Mouse (Mus musculus): ENCODE results near the gene Cstad. TPM values are rescaled to one million over a fixed set of nuclear protein-coding genes. Genes with fewer than 3 reads are reported as not detected.

Cstad gene
- total and polyA plus RNA-seq, 2 experiments from 2014 or later = 0.54 to 1.3 TPM

DNA sequence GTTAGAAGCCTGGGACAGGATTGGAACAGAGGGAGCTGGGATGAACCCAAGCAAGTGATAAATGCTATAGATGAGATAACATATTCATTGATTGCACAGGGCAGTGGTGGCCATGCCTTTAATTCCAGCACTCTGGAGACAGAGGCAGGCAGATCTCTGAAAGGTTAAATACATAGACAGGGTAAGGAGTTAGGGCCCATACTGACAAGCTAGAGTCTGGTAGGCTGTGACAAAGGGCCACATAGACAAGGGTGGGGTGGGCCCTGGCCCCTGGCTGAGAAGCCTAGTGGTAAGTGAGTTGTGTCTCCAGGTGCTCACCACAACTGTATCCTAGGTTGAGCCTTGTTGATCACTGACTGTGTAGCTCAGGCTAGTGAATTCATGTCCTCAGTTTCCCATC is 7.6 kb downstream of the Cstad start:
- Histone ChIP-seq H3K4me2 (ENCODE audit: low read depth, low read length) (no peak overlapping the region), H3K4me3 (ENCODE audit: low read length) (no peak overlapping the region), H3K4me1 (ENCODE audit: insufficient read depth, low read length) (peaks cover 27% of the 10 kb centered on the region), H3K9ac (replicated peaks; ENCODE audit: low read length) (no peak overlapping the region), H3K9me3 (ENCODE audit: low read length) (no peaks in the 10 kb centered on the region), H3K36me3 (ENCODE audit: insufficient read depth, low read length) (no peaks in the 10 kb centered on the region), H3K27ac (no peak overlapping the region), H3K27me3 (ENCODE audit: insufficient read depth, low read length) (no peaks in the 10 kb centered on the region)
- no peak for TF ChIP-seq CTCF (IDR thresholded peaks at IDR 0.05; ENCODE audit: low read depth)
- no peak for DNase-seq (ENCODE audit: low spot score)
- no peak for ATAC-seq

GRCm38 (mm10) chr2:30603731-30604130 is 8.9 kb downstream of the Cstad start:
- Histone ChIP-seq H3K27ac (no peak overlapping the region), H3K4me1 (ENCODE audit: insufficient read depth, low read length) (peaks cover 29% of the 10 kb centered on the region)
- DNase-seq (ENCODE audit: low spot score) = no peak

GRCm38 (mm10) chr2:30604880-30605761 is 10.3 kb downstream of the Cstad start:
- Histone ChIP-seq H3K4me3 (ENCODE audit: low read length) (no peak overlapping the region), H3K4me1 (ENCODE audit: insufficient read depth, low read length) (peaks cover 29% of the 10 kb centered on the region)

More at GRCm38 (mm10) chr2:30603731-30604130, 8.9 kb downstream of the Cstad start:
- no peak overlapping the region for H3K9ac ChIP-seq (replicated peaks; ENCODE audit: low read length)
- no peaks in the 10 kb centered on the region for H3K9me3 ChIP-seq (ENCODE audit: low read length)
- no peak overlapping the region for H3K4me3 ChIP-seq (ENCODE audit: low read length)
- no peaks in the 10 kb centered on the region for H3K27me3 ChIP-seq (ENCODE audit: insufficient read depth, low read length)
- H3K36me3 ChIP-seq (ENCODE audit: insufficient read depth, low read length) = no peaks in the 10 kb centered on the region
- no peak overlapping the region for H3K4me2 ChIP-seq (ENCODE audit: low read depth, low read length)
- ATAC-seq = no peak
- no peak for TF ChIP-seq CTCF (IDR thresholded peaks at IDR 0.05; ENCODE audit: low read depth)
- WGBS = 67% methylated on average over 5 of the region's 5 CpGs

GRCm38 (mm10) chr2:30605762-30606051 is 10.9 kb downstream of the Cstad start:
- Histone ChIP-seq H3K4me1 (ENCODE audit: insufficient read depth, low read length) (peaks cover 27% of the 10 kb centered on the region), H3K4me2 (ENCODE audit: low read depth, low read length) (no peak overlapping the region), H3K27ac (0 out of 2 replicates have a peak overlapping the region, but pooled peaks have one; percentile 41), H3K27me3 (ENCODE audit: insufficient read depth, low read length) (no peaks in the 10 kb centered on the region), H3K9me3 (ENCODE audit: low read length) (no peaks in the 10 kb centered on the region), H3K9ac (replicated peaks; ENCODE audit: low read length) (no peak overlapping the region), H3K36me3 (ENCODE audit: insufficient read depth, low read length) (no peaks in the 10 kb centered on the region), H3K4me3 (ENCODE audit: low read length) (no peak overlapping the region)
- no peak for TF ChIP-seq CTCF (IDR thresholded peaks at IDR 0.05; ENCODE audit: low read depth)
- DNase-seq (ENCODE audit: low spot score) (no peak), ATAC-seq (no peak)
- 23% methylated on average over 4 of the region's 6 CpGs for WGBS

More at GRCm38 (mm10) chr2:30604880-30605761, 10.3 kb downstream of the Cstad start:
- no peaks in the 10 kb centered on the region for H3K36me3 ChIP-seq (ENCODE audit: insufficient read depth, low read length)
- 5% methylated on average over 32 of the region's 32 CpGs for WGBS
- no peak for TF ChIP-seq CTCF (IDR thresholded peaks at IDR 0.05; ENCODE audit: low read depth)
- peak overlapping the region; percentile 20; the same call in 1 of the 2 replicates for H3K4me2 ChIP-seq (ENCODE audit: low read depth, low read length)
- H3K27me3 ChIP-seq (ENCODE audit: insufficient read depth, low read length) = no peaks in the 10 kb centered on the region
- no peaks in the 10 kb centered on the region for H3K9me3 ChIP-seq (ENCODE audit: low read length)
- peak; percentile 46 for DNase-seq (ENCODE audit: low spot score)
- H3K9ac ChIP-seq (replicated peaks; ENCODE audit: low read length) = peak overlapping the region; percentile 28; the same call in 1 of the 2 replicates
- no peak for ATAC-seq
- 0 out of 2 replicates have a peak overlapping the region, but pooled peaks have one; percentile 41 for H3K27ac ChIP-seq

GRCm38 (mm10) chr2:30606621-30607052 is 11.8 kb downstream of the Cstad start:
- H3K4me1 ChIP-seq (ENCODE audit: insufficient read depth, low read length) = peaks cover 25% of the 10 kb centered on the region

DNA sequence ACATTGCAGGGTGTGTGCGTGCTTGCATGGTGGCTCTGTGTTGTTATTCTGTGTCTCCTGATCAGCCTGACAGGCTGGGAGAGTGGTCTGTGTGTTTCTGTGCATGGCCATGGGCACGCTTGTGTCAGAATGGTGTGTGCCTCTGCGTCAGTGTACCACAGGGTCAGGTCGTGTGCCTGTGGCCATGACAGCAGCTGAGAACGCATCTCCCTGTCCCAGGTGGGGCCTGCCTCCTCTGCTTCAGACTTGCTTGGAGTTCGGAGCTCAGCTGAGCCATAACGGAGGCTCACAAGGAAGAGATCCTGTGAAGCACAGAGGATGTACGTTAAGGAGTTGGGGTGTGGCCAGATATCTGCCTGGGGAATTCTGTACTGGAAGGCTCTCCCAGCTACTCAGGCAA is 13.1 kb downstream of the Cstad start:
- no peak overlapping the region for H3K4me2 ChIP-seq (ENCODE audit: low read depth, low read length)
- ATAC-seq (no peak), DNase-seq (ENCODE audit: low spot score) (no peak)
- H3K9ac ChIP-seq (replicated peaks; ENCODE audit: low read length) = no peak overlapping the region
- peaks cover 25% of the 10 kb centered on the region for H3K4me1 ChIP-seq (ENCODE audit: insufficient read depth, low read length)
- H3K4me3 ChIP-seq (ENCODE audit: low read length) = no peak overlapping the region
- no peak overlapping the region for H3K27ac ChIP-seq
- WGBS = 60% methylated on average over 8 of the region's 8 CpGs
- TF ChIP-seq CTCF (IDR thresholded peaks at IDR 0.05; ENCODE audit: low read depth) = no peak
- H3K36me3 ChIP-seq (ENCODE audit: insufficient read depth, low read length) = no peaks in the 10 kb centered on the region
- no peaks in the 10 kb centered on the region for H3K27me3 ChIP-seq (ENCODE audit: insufficient read depth, low read length)
- H3K9me3 ChIP-seq (ENCODE audit: low read length) = no peaks in the 10 kb centered on the region

More at GRCm38 (mm10) chr2:30606621-30607052, 11.8 kb downstream of the Cstad start:
- H3K9ac ChIP-seq (replicated peaks; ENCODE audit: low read length) = no peak overlapping the region
- H3K9me3 ChIP-seq (ENCODE audit: low read length) = no peaks in the 10 kb centered on the region
- H3K4me2 ChIP-seq (ENCODE audit: low read depth, low read length) = peak overlapping the region; percentile 20
- H3K27me3 ChIP-seq (ENCODE audit: insufficient read depth, low read length) = no peaks in the 10 kb centered on the region
- TF ChIP-seq CTCF (IDR thresholded peaks at IDR 0.05; ENCODE audit: low read depth) = no peak
- 6% methylated on average over 23 of the region's 23 CpGs for WGBS
- DNase-seq (ENCODE audit: low spot score) (peak; percentile 75), ATAC-seq (0 out of 2 replicates have a peak, but pooled peaks have one; percentile 22)
- H3K4me3 ChIP-seq (ENCODE audit: low read length) = no peak overlapping the region
- H3K27ac ChIP-seq = peak overlapping the region; percentile 74
- no peaks in the 10 kb centered on the region for H3K36me3 ChIP-seq (ENCODE audit: insufficient read depth, low read length)
